In genomic region chr17:5085942-5086341, GRCm38 (mm10) we compare ENCODE assay signal across 10 mouse cellular contexts.
A peak's percentile ranks its signal among the peaks of the same experiment; 100 is the strongest.
DNase-seq lines count a peak whose midpoint lies in the region; ATAC-seq and TF ChIP-seq lines count a peak whose summit lies in the region.
"Had no signal": no experiment of that assay in that cellular context is flagged by ENCODE, and none has a peak within 500 bp of the region (broad histone marks: within the 10 kb centered on the region; RNA-seq: fewer than 3 reads in every experiment).

No protein-coding gene starts in this region.

- H3K9me3 ChIP-seq in heart, embryonic 12.5 days (replicated peaks) = no peaks in the 10 kb centered on the region
- H3K9me3 ChIP-seq in kidney, postnatal 0 days (replicated peaks; ENCODE audit: low read length) = no peaks in the 10 kb centered on the region

- 14% methylated on average over 5 of the region's 5 CpGs for WGBS in heart, embryonic 12.5 days
- WGBS in kidney, postnatal 0 days = 44% methylated on average over 5 of the region's 5 CpGs

- peak overlapping the region; percentile 40 for H3K4me2 ChIP-seq in heart, embryonic 12.5 days
- no peak overlapping the region for H3K4me2 ChIP-seq in kidney, postnatal 0 days (ENCODE audit: low read length)

- no peak for TF ChIP-seq CTCF in kidney, postnatal 0 days (IDR thresholded peaks at IDR 0.05; ENCODE audit: low read depth)

- intact Hi-C loops in heart, postnatal 14 days (cut with DNase I) = no loop called here

- peaks cover 67% of the 10 kb centered on the region for H3K4me1 ChIP-seq in heart, embryonic 12.5 days (replicated peaks)
- H3K4me1 ChIP-seq in kidney, postnatal 0 days (replicated peaks; ENCODE audit: insufficient read depth, low read length) = peaks cover 18% of the 10 kb centered on the region; the same call in 1 of the 2 replicates

- DNase-seq in heart, adult 18-20 months = peak; percentile 56 to 72
- no peak for DNase-seq in heart, postnatal 14 days
- peak; percentile 41 for DNase-seq in ZHBTc4 (ENCODE audit: low read depth, low spot score)
- DNase-seq in kidney, postnatal 0 days (ENCODE audit: low spot score) = no peak
- DNase-seq in right cerebral cortex, adult 18-20 months = no peak
- no peak for DNase-seq in left cerebral cortex, adult 8-10 months (ENCODE audit: low spot score in 2 of 2)
- DNase-seq: cerebellum, postnatal 25 days; right cerebral cortex, postnatal 4 days had no signal

- peak overlapping the region; percentile 42; the same call in 1 of the 2 replicates for H3K9ac ChIP-seq in heart, embryonic 12.5 days
- H3K9ac ChIP-seq in kidney, postnatal 0 days (ENCODE audit: low read depth, low read length) = no peak overlapping the region

- H3K27ac ChIP-seq in heart, embryonic 12.5 days (ENCODE audit: poor library complexity, severe bottlenecking) = peak overlapping the region; percentile 76
- H3K27ac ChIP-seq in kidney, postnatal 0 days = no peak overlapping the region

- no peak overlapping the region for H3K4me3 ChIP-seq in heart, embryonic 12.5 days
- no peak overlapping the region for H3K4me3 ChIP-seq in kidney, postnatal 0 days (replicated peaks; ENCODE audit: low read depth, low read length)

- H3K36me3 ChIP-seq in heart, embryonic 12.5 days = no peaks in the 10 kb centered on the region
- 0 out of 2 replicates have a peak, but pooled peaks cover 3% of the 10 kb centered on the region for H3K36me3 ChIP-seq in kidney, postnatal 0 days (ENCODE audit: insufficient read depth, low read length)

- H3K27me3 ChIP-seq in heart, embryonic 12.5 days (replicated peaks) = 0 out of 2 replicates have a peak, but pooled peaks cover 3% of the 10 kb centered on the region
- no peaks in the 10 kb centered on the region for H3K27me3 ChIP-seq in kidney, postnatal 0 days (ENCODE audit: insufficient read depth, low read length)

- peak; percentile 69 for ATAC-seq in heart, embryonic 12.5 days (ENCODE audit: insufficient number of reproducible peaks, low FRiP score)
- peak; percentile 40; the same call in 1 of the 2 replicates for ATAC-seq in kidney, postnatal 0 days (replicated peaks; ENCODE audit: low FRiP score, low read depth)
- no peak for ATAC-seq in megakaryocyte-erythroid progenitor cell, adult 5-6 weeks (replicated peaks; ENCODE audit: low FRiP score, low TSS enrichment, poor library complexity, severe bottlenecking)

Comparison
In these comparisons a context has a peak if more than half of its experiments do, and no peak if none do; other contexts are left out.
1. DNase-seq: peak in heart, adult 18-20 months (2 of 2) and ZHBTc4 (single experiment); none in heart, postnatal 14 days (0 of 2), kidney, postnatal 0 days (single experiment), right cerebral cortex, adult 18-20 months (single experiment) and left cerebral cortex, adult 8-10 months (0 of 2).